Mouse (Mus musculus): ENCODE measurements around the gene Cdr2. TPM values are rescaled to one million over a fixed set of nuclear protein-coding genes. Genes with fewer than 3 reads are reported as not detected.

Cdr2 gene
- total RNA-seq, 2 experiments from 2014 or later = 4.6 to 5.6 TPM

Other genes with a start within 250 kb of the Cdr2 start
- 10 to 100 TPM; 14.1 to 16.0 TPM for gene Vwa3a, start 243.0 kb downstream of the Cdr2 start, total RNA-seq (2021)
- not detected for gene Gm5737, start 169.9 kb downstream of the Cdr2 start, total RNA-seq (2021)
- gene Eef2k, start 139.5 kb downstream of the Cdr2 start, total RNA-seq (2021) = 10 to 100 TPM; 24.8 to 26.7 TPM
- 10 to 100 TPM; 25.7 to 26.6 TPM for gene Polr3e, start 64.6 kb downstream of the Cdr2 start, total RNA-seq (2021)
- gene Mfsd13b, start 197 bp upstream of the Cdr2 start, total RNA-seq (2021) = 1 to 10 TPM; 1.8 to 2.0 TPM
- 10 to 100 TPM; 79.8 to 85.9 TPM for gene Mettl9, start 52.1 kb upstream of the Cdr2 start, total RNA-seq (2021)
- gene Igsf6, start 92.3 kb upstream of the Cdr2 start, total RNA-seq (2021) = under 1 TPM in 1 of 2 experiments, not detected in 1; 0.20 TPM
- gene Otoa, start 99.3 kb upstream of the Cdr2 start, total RNA-seq (2021) = under 1 TPM; 0.32 to 0.51 TPM

Measured in layer of hippocampus, postnatal 36 days (tissue).